Mouse (Mus musculus): Measurements from ENCODE around the gene Kazn. TPM values are rescaled to one million over a fixed set of nuclear protein-coding genes. Genes with fewer than 3 reads are reported as not detected.

The Kazn gene
- total RNA-seq, 2 experiments from 2014 or later = 7.3 to 9.1 TPM

DNA sequence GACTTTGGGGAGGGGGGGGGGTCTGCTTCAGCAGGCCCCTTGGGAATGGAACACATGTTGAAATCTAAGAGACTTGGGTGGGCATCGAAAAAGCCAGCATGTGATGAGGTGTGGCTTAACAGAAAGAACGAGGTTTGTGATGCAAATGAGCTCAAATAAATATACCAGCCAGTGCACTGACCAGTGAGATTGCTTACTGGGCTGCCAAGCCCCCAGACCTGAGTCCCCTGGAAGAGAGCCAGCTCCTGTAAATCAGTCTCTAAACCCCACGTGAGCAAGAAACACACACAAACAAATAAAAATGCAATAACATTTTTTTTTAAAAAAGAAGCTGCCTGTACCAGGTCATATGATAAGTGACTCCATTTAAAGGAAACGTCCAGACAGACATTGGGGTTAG lies 172.6 kb downstream of the Kazn start:
- intact Hi-C loops (cut with DNase I) = no loop called here
- no peak for DNase-seq

DNA sequence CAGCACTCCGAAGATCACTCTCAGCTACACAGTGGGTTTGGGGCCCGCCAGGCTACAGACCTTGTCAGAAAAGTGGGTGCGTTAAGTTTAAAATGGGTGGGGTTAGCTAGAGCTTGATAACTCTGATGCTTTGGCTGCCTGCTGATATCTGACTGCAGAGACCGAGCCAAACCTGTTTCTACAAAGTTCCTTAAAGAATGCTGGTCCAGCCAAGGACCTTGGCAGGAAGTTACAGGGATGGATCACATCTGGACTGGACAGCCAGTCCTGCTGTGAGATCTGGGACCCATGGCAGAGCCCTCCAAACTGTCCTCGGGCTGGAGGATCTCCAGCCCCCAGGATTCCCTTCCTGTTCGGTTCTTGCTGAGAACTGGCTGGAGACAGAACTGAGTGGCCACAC lies 173.4 kb downstream of the Kazn start:
- peak; percentile 59 to 62 for DNase-seq
- intact Hi-C loops (cut with DNase I) = no loop called here

DNA sequence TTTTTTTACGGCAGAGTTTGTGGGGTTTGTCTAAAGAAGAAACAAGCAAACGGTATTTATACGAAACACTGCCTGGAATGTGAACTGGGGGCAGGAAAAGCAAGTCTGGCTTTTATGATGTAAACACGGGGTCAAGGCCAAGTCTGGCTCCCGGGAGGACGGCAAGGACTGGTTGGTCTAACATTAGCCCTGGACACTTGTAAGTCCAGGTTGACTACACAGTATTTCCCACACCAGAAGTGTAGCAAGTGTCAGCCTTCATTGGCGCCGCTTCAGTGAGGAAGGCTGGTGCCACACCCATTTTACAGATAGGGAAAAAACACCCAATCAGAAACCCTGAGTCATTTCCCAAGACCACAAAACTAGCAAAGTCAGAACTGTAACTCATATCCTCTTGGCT lies 173.9 kb downstream of the Kazn start:
- intact Hi-C loops (cut with DNase I) = no loop called here
- peak; percentile 62 to 71 for DNase-seq

DNA sequence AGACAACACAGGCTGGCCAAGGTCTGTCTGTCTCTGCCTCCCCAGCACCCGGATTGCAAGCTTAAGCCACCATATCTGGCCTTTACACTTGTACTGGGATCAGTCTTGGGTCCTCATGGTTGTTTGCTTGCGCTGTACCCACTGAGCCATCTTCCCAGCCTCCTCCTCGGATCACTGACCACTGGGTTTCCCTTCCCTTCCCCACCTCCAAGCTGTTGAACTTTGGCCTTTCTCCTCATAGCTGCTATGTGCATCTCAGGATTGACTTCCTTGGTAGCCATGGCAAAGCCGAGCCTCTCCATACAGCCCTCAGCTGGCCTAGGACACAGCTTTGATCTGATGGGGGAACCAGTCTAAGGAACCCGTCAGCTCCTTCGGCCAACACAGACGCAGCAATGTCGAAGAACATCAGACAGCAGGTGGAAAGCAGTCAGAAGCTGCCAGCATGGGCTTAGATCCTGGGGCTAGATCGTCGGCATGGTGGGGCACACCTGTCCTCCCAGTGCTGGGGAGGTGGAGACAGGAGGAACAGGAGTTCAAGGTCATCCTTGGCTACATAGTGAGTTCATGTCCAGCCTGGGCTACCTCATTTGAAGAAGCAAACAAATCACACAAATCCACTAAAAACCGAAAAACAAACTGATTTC lies 174.5 kb downstream of the Kazn start:
- DNase-seq = no peak
- intact Hi-C loops (cut with DNase I) = no loop called here

DNA sequence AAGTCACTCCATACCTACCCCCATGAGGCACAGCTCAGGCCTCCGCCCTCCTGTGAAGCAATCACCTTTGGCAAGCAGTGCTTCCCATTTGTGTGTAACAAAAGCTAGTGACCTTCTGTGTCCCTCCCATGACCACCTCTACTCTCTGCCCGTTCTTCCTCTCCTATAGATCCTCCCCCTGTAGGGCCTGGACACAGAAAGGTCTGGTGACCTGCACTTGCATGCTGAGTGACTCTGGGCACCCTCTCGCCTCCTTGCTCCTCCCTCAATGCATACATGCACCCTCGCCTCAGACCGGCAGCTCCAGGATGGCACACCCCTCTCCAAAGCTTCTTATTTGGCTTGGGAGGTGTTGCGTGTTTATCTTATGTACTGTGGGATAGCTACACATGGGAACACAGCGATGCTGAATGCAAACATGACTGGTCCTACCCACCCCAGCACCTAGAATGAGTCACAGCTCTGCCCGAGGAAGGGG lies 176.1 kb downstream of the Kazn start:
- intact Hi-C loops (cut with DNase I) = no loop called here

DNA sequence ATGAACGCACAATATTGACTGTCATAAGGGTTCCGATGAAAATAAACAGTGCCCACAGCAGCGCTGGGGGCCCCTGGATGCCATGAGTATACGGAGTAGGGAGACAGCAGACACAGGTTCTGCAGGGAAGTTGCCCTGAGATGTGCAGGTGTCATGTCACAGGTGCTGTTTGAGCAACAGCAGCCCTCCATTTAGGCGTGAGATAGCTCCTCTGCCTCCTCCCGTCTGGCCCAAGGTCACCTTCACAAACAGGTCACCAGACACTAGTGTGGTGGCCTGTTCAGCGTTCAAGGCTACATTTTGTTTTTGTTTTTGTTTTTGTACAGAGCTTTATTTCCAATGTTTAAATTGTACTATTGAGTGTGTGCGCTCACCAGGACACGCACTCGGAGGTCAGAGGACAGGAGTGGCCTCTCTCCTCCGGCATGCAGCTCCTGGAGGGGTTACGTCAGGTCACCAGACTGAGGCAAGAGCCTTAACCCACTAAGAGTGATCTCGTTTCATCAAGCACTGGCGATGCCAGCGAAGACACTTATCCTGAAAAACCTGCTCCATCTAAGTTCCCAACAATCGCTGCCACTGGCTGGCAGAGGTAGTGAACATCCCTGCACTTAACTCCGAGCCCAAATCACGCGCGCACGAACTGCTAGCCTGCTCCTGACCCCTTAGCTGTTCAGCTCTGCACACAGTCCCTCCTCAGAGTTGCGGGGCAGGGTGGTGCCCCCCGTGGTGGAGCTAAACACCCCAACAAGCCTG lies 177.5 kb downstream of the Kazn start:
- intact Hi-C loops (cut with DNase I) = no loop called here
- no peak for DNase-seq

More for the DNA sequence above, 176.1 kb downstream of the Kazn start:
- DNase-seq = no peak

DNA sequence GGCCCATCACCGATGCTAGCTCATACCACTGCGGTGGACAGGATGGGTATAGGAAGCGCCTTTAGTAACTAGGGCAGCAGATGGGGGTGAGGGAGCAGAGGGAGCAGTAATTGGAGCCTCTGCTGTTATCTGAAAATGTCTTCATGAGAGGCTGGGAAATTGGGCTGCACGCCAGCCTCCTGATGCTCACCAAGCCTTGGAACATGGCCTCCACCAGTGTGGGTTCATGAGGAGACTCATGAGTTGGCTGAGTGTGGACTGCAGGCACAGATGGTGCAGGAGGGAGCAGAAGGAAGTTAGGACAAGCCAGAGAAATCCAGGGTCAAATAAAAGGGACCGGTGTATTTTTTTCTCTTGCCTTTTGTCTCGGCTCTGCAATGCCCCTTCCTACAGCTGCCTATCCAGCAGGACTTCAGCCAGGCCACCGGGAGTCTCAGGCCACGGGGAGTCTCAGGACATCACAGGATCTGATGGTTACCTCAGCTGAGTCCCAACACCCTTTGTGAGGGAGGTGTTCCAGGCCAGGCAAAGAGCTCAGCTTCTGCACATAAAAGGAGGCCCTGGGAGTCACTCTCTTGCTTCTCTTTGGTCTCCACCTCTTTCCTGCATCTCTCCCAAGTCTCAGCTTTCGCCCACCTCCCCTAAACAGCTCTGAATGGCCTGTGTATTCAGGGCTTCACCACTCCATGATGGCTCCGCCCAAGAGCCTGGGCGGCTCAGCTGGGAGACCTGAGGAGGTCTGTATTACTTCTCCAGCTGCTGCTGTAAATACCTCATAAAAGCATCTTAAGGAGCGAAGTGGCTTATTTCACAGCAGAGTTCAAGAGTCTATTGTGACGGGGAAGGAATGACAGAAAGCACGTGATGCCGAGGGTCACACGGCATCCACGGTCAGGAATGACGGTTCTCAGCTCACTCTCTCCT lies 178.5 kb downstream of the Kazn start:
- DNase-seq = peak; percentile 73 to 79
- intact Hi-C loops (cut with DNase I) = no loop called here

DNA sequence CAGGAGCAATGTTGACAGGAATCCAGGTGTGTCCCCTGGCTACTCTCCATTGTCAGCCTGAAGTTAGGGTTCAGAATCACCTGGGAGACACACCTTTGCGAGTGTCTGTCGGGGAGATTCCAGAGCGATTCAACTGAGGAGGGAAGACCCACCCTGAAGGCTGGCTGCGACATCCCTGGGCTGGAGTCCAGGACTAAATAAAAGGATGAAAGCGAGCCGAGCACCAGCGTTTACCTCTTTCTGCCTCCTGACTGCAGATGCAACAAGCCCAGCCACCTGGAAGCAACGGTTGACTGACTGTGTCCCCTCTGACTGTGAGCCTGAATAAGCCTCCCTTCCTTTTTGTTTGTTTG lies 179.4 kb downstream of the Kazn start:
- intact Hi-C loops (cut with DNase I) = no loop called here
- no peak for DNase-seq

DNA sequence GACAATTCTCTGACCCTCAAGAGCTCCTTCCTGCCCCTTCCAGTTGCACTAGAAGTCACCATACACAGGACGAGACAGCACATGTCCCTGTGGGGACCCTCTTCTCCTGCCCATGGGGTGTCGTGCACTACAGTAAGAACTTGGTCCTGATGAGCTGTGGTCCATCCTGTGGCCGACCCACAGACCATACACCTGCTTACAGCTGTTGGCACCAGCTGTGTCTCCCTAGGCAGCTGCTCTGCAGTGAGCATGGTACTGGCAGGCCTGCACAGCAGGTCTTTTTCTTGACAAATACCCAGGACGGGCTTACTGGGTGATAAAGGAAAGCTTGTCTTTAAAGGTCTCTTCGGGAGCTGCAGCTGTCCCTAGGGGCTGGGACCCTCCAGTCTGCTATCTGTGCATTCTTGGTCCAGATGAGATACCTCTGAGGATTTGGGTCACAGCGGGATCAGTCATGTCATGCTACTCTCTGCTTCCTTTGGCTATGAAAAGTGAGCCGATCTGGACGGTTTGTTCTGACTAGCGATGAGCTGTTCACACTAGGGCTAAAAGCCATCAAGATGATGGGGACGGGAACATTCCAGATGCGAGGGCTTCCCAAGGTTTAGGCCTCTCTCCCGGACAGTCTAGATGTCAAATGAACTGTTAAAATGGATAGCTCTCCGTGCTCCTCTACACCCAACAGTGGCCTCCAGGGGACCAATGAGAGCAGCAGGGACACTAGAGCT lies 179.9 kb downstream of the Kazn start:
- intact Hi-C loops (cut with DNase I) = no loop called here
- DNase-seq = no peak

DNA sequence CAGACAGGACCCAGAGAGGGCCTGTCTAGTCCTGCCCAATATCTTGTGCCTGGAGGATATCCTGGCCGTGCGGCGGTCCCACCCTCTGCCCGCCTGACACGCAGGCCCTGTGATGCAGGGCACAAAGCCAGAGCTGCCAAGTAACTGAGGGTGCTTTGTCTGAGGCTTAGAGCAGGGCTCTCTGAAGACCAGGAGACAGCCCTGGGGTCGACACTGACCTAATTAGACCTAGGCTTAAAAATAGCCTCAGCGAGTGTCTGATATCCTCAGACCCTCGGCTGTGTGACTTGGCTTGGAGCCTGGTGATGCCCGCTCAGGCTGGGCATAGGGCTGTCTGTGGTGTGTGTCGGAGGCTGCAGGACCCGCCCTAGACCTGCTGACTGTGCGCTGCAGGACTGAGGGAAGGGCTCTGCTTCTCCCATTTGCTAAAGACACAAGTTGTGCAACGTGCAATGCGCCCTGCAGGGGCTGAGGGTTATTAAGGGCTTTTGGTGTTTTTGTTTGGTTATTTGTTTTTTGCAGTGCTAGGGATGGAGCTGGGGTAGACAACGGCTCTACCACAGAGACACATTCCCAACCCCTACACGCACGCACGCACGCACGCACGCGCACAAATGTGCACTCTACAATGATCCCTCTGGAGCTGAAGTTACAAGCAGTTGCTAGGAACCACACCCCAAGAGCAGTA lies 181.5 kb downstream of the Kazn start:
- intact Hi-C loops (cut with DNase I) = no loop called here
- DNase-seq = peak; percentile 74 to 87

DNA sequence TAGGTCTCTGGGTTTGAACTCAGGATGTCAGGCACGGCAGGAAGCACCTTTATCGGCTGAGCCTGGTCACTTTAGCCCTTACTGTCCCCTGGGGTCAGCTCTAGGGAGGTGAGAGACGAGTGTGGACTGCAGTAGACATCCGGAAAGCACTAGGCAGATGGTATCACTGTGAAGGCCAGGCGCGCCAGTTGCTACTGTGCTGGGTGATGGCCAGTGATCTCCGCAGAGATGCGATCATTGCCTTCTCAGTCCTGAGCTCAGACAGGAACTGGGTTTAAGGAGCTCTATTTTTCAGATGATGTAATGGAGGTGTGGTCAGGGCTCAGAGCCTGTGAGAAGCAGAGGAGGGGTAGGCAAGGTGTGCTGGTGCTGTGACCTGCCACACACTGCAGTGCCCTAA lies 183.6 kb downstream of the Kazn start:
- no peak for DNase-seq

DNA sequence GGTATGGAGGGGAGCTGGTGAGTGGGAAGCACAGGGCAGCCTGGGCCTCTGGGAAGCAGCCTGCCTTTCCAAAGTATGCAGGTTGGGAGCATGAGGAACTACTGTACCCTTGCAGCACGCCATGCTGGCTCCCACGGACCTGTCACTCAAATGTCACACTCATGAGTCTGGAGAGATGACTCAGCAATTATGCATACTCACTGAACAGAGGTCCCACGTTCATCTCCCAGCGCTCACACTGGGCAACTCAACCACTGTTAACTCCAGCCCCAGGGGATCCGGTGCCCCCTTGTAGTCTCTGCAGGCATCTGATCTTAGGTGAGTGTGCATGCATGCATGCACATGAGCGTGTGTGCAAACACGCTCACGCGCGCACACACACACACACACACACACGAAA lies 184.6 kb downstream of the Kazn start:
- DNase-seq = no peak
- intact Hi-C loops (cut with DNase I) = no loop called here

More for the DNA sequence above, 183.6 kb downstream of the Kazn start:
- intact Hi-C loops (cut with DNase I) = no loop called here

DNA sequence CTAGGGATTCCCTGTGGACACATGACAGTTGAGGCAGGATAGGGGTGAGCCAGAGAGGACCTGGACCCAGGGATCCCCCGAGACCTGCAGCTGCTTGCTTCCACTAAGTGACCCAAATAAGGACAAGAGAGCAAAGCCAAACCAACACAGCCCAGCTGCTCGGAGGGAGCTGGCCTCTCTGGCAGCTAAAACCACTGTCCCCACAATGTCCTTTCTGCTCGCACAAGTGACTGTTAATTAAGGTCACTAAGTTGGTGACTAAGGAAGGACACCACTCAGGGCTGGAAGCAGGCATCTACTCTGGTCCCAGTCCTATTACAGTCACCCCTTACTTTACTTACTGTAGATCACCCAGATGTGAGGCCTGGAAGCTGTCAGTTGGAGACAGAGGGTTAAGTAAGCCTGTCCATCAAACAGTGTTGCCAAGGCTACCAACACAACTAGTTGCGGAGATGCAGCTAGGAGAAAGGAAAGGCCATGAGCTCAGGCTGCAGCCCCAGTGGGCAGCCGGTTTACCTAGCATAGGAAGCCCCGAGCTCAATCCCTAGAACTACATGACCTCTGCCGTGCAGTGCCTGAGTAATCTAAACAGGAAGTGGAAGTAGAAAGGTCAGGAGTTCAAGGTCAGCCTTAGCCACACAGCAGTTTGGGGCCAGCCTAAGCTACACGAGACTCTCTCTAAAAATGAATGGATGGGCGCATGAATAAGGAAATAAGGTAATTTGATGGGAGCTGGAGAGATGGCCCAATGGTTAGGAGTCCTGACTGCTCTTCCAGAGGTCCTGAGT lies 185.3 kb downstream of the Kazn start:
- intact Hi-C loops (cut with DNase I) = no loop called here

DNA sequence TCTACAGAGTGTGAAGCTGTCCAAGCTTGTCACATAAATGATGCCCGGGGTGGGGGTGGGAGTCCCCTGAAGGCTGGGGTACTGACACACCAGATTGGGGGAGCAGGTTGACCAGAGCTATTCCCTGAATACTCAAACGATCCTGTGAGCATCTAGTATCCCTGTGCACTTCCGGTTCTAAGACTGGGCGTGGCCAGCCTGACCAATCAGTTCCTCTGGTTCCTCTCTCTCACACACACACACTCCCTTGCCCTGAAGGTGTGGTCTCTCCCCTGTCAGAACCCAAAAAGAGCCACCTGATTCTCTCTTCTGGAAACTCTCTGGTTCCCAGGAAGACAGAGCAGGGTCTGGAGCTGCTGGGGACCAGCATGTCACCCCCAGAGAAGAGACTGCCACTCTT lies 185.9 kb downstream of the Kazn start:
- intact Hi-C loops (cut with DNase I) = no loop called here
- DNase-seq = no peak

More for the DNA sequence above, 185.3 kb downstream of the Kazn start:
- peak; percentile 65 to 66 for DNase-seq

DNA sequence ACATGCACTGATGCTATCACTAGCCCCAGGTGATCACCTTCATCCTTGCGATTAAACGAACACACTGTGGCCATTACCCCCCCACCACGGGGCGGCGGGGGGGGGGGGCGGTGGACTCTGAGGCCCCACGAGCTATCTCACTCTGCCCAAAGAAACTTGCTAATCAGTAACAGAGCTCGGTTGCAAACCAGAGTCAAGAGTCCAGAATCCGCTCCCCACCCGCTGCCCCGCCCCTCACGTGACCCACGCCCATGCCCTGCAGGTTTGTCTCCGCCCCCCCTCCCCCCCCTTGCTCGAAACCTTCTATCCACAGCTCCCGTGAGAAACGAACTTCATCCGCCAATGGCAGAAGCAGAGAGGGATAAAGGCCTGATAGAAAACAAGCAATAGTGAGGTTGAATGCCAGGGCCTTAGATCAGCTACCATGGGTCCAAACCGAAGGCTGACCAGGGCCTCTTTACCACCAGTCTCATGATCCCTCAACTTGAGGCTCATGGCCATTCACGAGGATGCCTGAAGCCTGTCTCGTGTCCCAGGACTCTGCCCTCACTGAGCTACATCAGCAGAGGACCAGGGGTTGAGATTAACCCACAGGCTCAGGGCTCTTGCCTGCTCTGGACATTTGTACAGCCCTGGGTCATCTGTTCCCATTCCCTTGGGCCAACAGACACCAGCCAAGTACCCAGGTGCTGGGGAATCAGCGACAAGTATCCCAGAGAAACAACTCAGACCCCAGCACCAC lies 186.6 kb downstream of the Kazn start:
- no peak for DNase-seq
- intact Hi-C loops (cut with DNase I) = no loop called here

All from heart, postnatal 10 days (tissue).